Mouse (Mus musculus) ES-CJ7 (cell line): ENCODE data around the gene Cuedc2.

Source experiments
- DNase-seq: peaks from one replicate; pipeline ENCODE4 v3.0.0; 2011; ENCODE audit warnings: low read depth, low spot score

The Cuedc2 gene

GRCm38 (mm10) chr19:46339287-46339971 is 927 bp upstream of the Cuedc2 start:
- DNase-seq: no peak

GRCm38 (mm10) chr19:46338942-46339286 is 412 bp upstream of the Cuedc2 start:
- no peak for DNase-seq

GRCm38 (mm10) chr19:46337719-46338330 is 677 bp downstream of the Cuedc2 start:
- DNase-seq: no peak

GRCm38 (mm10) chr19:46333906-46334305 is 4.6 kb downstream of the Cuedc2 start:
- no peak for DNase-seq

GRCm38 (mm10) chr19:46332721-46333339 is 5.7 kb downstream of the Cuedc2 start:
- no peak for DNase-seq

- DNase-seq: no peak
These were observed 6.6 kb downstream of the Cuedc2 start for GRCm38 (mm10) chr19:46331936-46332335.

GRCm38 (mm10) chr19:46331326-46331725 is 7.2 kb downstream of the Cuedc2 start:
- DNase-seq: no peak

GRCm38 (mm10) chr19:46330696-46331095 is 7.8 kb downstream of the Cuedc2 start:
- DNase-seq: no peak

GRCm38 (mm10) chr19:46329951-46330350 is 8.6 kb downstream of the Cuedc2 start:
- DNase-seq: peak; percentile 82

- DNase-seq: no peak
These were observed 9.4 kb downstream of the Cuedc2 start for GRCm38 (mm10) chr19:46329031-46329641.

GRCm38 (mm10) chr19:46328081-46329030 is 10.1 kb downstream of the Cuedc2 start, which contains the start of gene Fbxl15:
Gene Fbxl15 (plus strand): TSS chr19:46328184.
- DNase-seq: peak; percentile 96

- no peak for DNase-seq
These were observed 10.9 kb downstream of the Cuedc2 start for GRCm38 (mm10) chr19:46327531-46328064.

GRCm38 (mm10) chr19:46326756-46327305 is 11.7 kb downstream of the Cuedc2 start, which contains the start of gene Psd:
Gene Psd (minus strand): TSS chr19:46327156.
- peak; percentile 67 for DNase-seq

GRCm38 (mm10) chr19:46326019-46326755 is 12.3 kb downstream of the Cuedc2 start:
- DNase-seq: no peak

GRCm38 (mm10) chr19:46324918-46325317 is 13.6 kb downstream of the Cuedc2 start:
- no peak for DNase-seq

GRCm38 (mm10) chr19:46324366-46324765 is 14.1 kb downstream of the Cuedc2 start:
- no peak for DNase-seq

GRCm38 (mm10) chr19:46323716-46324115 is 14.8 kb downstream of the Cuedc2 start:
- no peak for DNase-seq

GRCm38 (mm10) chr19:46322996-46323572 is 15.4 kb downstream of the Cuedc2 start:
- DNase-seq: no peak

- DNase-seq: no peak
These were observed 16.1 kb downstream of the Cuedc2 start for GRCm38 (mm10) chr19:46322144-46322995.
